Mouse (Mus musculus): Measurements from ENCODE around the gene Pdzrn4. TPM values are rescaled to one million over a fixed set of nuclear protein-coding genes. Genes with fewer than 3 reads are reported as not detected.

Pdzrn4 gene
- total RNA-seq, 2 experiments from 2014 or later = 5.1 to 8.3 TPM

DNA sequence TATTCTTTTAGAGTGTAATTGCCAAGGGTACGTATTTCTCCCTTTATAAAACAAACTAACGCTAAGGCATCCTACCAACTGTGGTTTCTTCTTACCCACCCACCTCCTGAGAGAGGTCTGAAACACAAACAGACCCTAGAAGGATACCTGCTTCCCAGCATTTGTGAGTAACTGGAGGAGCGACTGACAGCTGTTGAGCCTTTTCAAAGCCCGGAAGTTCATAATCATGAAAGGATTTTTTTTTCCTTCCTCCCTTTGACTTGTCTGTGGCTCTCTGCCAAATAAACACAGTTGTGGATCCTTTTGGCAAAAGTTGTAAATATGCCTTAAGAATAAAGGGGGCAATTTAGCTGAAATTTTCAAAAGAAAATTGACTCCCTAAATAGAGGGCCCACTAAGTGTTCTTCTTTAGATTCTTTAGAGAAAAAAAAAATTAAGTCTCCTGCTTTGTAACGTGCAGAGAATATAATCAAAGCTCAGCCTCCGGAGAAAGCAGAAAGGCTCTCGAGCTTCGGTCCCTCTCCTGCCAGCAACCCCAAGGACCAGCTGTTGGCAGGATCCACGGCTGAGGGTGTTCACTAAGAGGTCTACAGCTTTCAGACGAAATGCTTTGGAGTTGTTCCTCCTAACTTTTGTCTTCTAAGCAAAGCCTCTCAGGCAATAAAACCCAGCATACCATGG is 299.7 kb downstream of the Pdzrn4 start:
- no peak for DNase-seq (ENCODE audit: low spot score in 2 of 2)

DNA sequence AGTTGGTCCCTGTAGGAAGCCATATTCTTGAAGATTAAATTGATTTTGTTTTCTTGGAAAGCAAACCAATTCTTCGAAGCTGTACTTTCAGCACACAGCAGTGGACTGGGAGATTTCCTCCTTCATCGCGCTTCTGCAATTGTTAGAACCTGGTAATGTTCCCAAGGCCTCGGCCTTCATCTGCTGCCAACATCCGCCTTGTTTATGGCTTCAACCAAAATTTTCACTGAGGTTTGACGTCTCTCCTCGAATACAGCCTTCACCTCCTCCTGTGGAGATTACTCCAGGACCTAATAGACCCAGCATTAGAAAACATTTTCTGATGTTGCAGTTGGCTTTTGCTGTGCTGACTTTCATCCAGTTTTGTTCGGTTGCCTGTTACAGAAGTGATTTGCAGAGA is 307.5 kb downstream of the Pdzrn4 start:
- peak in 1 of 2 experiments; percentile 33 for DNase-seq (ENCODE audit: low spot score in 2 of 2)

DNA sequence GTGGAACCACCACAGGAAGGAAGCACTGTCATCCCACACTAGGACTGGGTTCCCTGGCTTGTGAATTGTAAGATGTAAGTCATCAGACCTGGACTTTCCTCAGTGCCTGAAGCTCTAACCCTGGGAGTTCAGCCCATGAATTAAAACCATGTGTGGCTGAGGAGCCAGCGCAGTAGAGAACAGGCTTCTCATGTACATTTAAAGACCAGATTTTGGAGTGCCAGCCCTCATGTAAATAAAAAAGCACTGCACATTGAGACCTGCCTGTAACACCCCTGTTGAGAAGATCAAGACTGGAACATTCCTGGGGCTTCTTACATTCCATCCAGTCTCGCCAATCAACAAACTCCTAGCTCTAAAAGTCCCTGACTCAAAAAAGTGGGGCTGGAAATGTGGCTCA is 342.0 kb downstream of the Pdzrn4 start:
- DNase-seq (ENCODE audit: low spot score in 2 of 2) = no peak

DNA sequence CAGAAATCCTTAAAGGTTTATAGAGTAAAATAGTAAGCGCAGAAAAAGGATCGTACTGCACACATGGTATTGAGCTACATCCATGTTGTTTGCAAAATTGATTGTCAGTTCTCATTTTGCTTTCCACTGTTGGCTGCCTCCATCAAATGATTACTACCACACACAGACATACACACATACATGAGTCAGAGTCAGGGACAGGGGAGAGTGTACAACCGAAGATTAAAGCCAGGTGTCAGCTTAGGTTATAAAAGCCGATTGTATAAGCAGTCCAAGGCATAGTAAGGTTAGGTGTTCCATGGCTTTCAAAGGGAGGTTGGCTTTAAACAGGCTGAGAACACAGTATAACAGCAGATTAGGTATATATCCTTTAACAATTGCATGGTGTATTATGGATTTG is 343.2 kb downstream of the Pdzrn4 start:
- DNase-seq (ENCODE audit: low spot score in 2 of 2) = no peak

DNA sequence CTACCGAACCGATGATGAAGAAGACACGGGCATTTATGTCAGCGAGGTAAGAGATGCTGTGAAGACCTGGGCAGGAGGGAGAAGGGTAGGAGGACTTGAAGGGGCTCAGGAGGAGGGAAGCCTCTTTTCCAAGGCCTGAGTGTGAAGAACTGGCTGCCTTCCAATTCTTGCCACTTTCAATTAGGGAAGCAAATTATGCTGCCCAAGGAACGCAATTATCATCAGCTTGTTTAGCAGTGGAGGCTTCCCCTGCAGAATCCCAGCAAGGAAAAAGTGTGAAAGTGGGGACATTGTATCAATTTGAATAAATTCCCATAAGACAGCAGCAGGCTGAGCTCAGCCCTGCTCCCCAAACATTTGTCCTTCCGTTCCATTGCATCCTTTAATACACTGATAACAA is 346.9 kb downstream of the Pdzrn4 start:
- DNase-seq (ENCODE audit: low spot score in 2 of 2) = no peak

DNA sequence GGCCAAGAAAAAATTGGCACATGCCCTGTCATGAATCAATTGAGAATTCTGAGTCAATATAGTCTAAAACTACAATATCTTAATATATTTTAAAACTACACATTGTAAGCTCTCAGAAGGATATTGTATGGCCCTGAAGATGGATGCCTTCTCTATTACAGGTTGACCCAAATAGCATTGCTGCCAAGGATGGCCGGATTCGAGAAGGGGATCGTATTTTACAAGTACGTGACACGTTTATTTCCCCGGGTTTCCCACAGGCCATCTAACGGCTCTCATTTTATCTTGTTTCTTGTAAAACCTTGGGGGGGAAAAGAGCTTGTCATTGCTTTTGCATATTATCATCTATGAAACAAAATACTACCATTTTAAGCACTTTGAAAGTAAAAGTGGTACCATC is 349.4 kb downstream of the Pdzrn4 start:
- no peak for DNase-seq (ENCODE audit: low spot score in 2 of 2)

DNA sequence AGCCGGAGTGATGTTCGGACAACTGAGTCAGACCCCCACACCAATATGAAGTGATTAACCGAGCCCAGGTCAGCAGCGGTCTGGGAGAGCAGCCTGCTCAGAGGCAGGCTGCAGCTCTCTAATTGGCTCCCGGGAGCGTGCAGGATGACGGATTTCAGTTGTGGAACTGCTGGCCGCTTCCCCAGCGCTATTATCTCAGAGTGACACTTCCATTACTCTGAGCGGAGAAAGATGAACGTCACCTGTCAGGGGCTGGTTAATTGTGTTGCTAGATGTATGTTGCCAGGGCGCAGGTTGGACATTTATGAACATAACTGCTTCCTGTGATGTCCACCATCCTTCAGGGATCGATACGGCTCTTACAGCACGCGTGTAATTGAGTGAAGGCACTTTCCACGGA is 355.5 kb downstream of the Pdzrn4 start:
- no peak for DNase-seq (ENCODE audit: low spot score in 2 of 2)

DNA sequence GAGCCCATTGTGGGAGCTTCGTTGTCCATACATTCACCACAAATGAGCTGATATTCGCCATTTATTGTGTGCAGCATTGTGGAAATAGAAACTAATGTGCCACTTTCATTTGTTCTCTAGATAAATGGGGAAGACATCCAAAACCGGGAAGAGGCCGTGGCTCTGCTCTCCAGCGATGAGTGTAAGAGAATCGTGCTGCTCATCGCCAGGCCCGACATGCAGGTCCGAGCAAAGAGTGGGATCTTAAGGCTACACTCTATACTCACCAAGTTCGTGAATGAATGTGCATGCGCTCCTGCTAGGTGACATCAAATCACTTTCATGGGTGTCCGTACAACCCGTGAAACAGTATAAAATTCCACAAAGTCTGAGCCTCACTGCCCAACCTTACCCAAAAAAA is 355.9 kb downstream of the Pdzrn4 start:
- no peak for DNase-seq (ENCODE audit: low spot score in 2 of 2)

DNA sequence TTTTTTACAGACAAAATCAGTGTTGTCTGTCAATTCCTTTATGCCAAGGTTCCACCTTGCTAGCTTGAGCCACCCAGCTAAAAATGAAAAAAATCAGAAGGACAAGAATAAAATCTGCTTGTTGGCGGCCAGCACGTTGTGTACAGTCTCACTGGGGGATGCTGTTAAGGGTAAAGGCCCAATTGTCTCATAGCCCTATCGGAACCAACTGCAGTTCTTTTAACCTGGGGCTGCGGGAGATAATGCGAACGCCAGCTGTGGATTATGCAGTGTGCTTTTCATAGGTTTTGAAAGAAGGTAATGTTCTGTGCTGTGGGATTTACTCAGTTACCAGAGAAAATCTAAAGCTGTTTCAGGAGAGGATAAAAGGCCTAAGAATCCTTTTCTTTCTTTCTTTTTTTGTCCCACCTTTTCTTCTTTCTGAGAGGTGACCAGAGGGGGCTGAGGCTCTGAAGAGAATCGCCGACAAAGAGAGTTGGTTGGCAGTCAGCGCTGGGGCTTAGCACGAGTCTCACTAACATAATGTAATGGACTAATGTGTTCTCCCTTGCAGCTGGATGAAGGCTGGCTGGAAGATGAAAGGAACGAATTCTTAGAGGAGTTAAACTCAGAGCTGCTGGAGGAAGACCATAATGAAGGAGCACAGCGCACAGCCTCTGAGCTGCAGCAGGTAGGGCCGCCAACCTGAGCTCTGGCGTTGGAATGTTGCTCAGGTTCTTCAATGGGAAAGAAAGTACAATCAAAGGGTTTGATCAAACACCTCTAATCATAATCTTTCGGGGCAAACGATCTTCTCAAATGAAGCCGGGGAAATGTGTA is 360.6 kb downstream of the Pdzrn4 start:
- no peak for DNase-seq (ENCODE audit: low spot score in 2 of 2)

DNA sequence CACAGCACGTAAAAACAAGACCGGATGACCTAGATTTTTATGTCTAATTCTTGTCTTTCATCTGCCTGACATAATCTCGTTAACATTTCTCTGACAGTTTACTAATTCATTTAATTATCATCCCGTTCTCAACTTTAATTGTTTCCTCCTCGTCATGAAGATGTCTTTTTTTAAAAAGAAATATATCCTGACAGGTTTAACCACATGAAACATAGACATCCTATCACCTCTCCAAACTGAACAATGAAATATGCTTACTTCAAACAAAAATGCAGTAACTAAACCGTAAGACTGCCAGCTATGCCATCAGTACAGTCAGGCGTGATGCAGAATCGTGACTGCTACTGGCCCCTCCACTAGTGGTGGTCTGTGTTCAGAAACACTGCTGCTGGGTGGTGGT is 362.3 kb downstream of the Pdzrn4 start:
- no peak for DNase-seq (ENCODE audit: low spot score in 2 of 2)

DNA sequence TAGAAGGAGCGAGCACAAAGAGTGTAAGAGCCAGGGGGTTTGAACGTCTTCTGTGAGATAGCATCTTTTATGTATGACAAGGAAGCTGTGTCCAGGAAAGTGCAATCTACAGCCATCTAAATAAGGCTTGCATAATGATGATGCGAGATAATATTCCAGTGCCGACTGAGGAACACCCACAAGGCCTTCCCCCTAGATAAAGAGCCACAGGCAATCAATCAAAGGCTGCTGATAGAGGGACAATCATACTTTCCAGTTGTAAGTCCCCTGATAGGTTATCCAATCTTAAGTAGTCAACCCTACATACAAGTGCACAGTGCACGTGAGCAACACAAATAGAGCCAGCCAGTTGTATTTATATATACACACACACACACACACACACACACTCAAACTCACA is 366.6 kb downstream of the Pdzrn4 start:
- DNase-seq (ENCODE audit: low spot score in 2 of 2) = no peak

DNA sequence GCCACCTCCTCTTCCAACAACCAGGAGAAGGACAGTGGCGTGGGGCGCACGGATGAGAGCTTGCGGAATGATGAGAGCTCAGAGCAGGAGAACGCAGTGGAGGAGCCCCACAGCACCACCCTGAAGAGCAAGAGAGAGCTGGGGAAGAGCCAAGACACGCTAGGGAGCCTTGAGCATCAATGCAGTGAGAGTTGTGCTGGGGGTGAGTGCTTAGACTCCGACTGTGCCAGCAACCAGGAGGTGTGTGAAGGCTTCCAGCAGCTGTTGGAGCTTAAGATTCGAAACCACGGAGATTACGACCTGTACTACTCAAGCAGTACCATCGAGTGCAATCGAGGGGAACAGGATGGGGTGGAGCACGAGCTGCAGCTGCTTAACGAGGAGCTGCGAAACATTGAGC is 372.9 kb downstream of the Pdzrn4 start:
- no peak for DNase-seq (ENCODE audit: low spot score in 2 of 2)

DNA sequence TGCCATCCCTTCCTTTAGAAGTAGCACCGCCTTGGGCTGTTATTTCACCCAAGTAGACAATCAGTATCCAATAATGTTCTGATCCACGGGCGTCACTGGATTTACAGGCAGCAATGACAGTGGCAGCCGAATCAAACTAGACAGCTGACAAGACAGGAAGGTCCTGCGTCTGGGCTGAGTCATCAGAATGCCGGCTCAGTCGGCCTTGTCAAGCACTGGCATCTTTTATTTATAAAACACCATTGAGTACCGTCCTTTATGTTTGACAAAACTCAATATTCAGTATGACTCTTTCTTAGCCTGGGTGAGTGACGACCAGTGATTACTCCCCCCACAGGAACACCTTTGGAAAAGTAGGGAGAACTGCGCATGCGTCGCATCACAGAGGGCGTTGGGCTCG is 391.4 kb downstream of the Pdzrn4 start:
- DNase-seq (ENCODE audit: low spot score in 2 of 2) = no peak

DNA sequence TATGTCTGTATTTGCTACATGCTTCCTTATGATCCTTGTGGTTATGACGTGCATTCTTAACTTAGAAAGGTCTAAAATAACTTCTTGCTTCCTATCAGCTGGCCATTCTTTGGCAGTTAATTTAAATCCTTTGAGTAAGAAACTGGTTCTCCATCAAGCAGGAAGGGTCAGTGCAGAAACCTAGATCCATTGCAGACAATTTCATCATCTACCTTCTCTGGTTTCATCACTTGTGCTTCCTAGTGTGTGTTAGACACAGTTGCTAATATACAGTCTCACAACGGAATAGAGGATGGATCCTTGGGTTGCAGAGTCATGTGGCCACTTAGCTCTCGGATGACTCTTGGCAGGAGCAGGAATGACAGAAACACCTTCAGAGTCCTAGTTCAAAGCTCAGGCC is 397.6 kb downstream of the Pdzrn4 start:
- DNase-seq (ENCODE audit: low spot score in 2 of 2) = no peak

DNA sequence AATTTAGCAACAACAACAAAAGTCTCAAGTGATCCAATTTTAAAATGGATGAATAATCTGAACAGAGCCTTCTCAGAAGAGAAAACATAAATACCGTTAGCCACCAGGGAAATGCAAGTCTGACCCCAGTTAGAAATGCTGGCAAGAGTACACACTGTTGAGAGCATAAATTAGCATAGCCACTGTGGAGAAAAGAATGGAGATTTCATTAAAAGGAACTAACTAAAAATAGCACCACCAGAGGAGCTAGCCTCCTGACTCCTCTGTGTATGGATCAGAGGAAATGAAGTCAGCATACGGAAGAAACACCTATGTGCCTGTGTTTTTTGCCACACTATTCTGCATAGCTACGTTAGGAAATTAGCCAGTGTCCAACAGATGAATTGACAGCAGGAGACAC is 409.3 kb downstream of the Pdzrn4 start:
- peak in 1 of 2 experiments; percentile 27 for DNase-seq (ENCODE audit: low spot score in 2 of 2)

DNA sequence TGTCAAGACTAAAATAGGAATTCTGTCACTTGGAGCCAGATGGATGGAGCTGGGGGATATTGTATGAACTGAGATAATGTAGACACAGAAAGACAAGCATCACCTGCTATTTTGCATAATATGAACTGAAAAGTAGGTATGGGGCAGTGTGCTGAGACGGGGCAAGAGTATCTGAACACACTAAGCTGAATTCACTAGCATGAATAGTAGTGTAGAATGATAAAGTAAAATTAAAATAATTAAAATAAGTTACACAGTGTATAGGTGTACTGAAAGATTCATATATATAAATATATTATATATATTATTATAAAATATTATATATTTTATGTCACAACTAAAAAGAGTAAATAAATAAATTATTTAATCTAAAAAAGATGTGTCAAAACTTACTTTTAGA is 409.7 kb downstream of the Pdzrn4 start:
- DNase-seq (ENCODE audit: low spot score in 2 of 2) = no peak
